Mouse (Mus musculus) heart, postnatal 0 days (tissue): ENCODE results near the gene Pcx.

Experiments used
- CTCF ChIP-seq: IDR thresholded peaks from 2 replicates; pipeline ENCODE4 v1.5.1; 2016; ENCODE audit warnings: antibody characterized with exemption, control low read depth, low read depth
- EP300 ChIP-seq: IDR thresholded peaks from 2 replicates; pipeline ENCODE4 v1.6.1; 2016; ENCODE audit warnings: antibody characterized with exemption, low read depth

- TF ChIP-seq EP300 (no peak), CTCF (peak; percentile 25; the same call in 1 of the 2 replicates)
These were observed 107.9 kb downstream of the Pcx start for GRCm38 (mm10) chr19:4618183-4618582.
